Mouse (Mus musculus) T-helper 17 cell (primary cell): ENCODE data around the gene M6pr.
"Not testable (repeated sequence)": the region's sequence is repeated elsewhere in the genome, so short reads cannot be mapped to it uniquely, and the experiment has no call there.

Experiments used
- in situ Hi-C, 2 experiments: fragments of 300-600 bp; cut with MboI, MseI; formaldehyde crosslinking; loops; 1 replicate in 1 of 2; 2 replicates in 1 of 2; pipeline ENCODE4 v1.15.1; 2025; ENCODE audit warnings: high pct_unique_total_duplicates in 2 of 2

The M6pr gene

GRCm38 (mm10) chr6:122339648-122340341 is 31.3 kb downstream of the M6pr start:
- in situ Hi-C loops, result no loop called here

- in situ Hi-C loops, result no loop called here
Measured at GRCm38 (mm10) chr6:122340349-122341000, 32.0 kb downstream of the M6pr start, which contains the start of gene Phc1. Gene Phc1 (minus strand): TSS chr6:122340561.

- in situ Hi-C loops, result no loop called here
Measured at GRCm38 (mm10) chr6:122341038-122341810, 32.7 kb downstream of the M6pr start.

GRCm38 (mm10) chr6:122342125-122342524 is 33.6 kb downstream of the M6pr start:
- in situ Hi-C loops, result no loop called here

GRCm38 (mm10) chr6:122343719-122344118 is 35.2 kb downstream of the M6pr start:
- in situ Hi-C loops, result no loop called here

GRCm38 (mm10) chr6:122344386-122345116 is 36.0 kb downstream of the M6pr start:
- in situ Hi-C loops, result no loop called here

GRCm38 (mm10) chr6:122345731-122346130 is 37.2 kb downstream of the M6pr start:
- in situ Hi-C loops, result no loop called here

GRCm38 (mm10) chr6:122346399-122346798 is 37.9 kb downstream of the M6pr start:
- in situ Hi-C loops, result no loop called here

- in situ Hi-C loops, result not testable (repeated sequence)
Measured at GRCm38 (mm10) chr6:122347326-122347725, 38.8 kb downstream of the M6pr start.

- in situ Hi-C loops, result no loop called here
Measured at GRCm38 (mm10) chr6:122355909-122356308, 47.4 kb downstream of the M6pr start.

GRCm38 (mm10) chr6:122357089-122357488 is 48.6 kb downstream of the M6pr start:
- in situ Hi-C loops, result no loop called here

- in situ Hi-C loops, result no loop called here
Measured at GRCm38 (mm10) chr6:122365706-122366105, 57.2 kb downstream of the M6pr start.

GRCm38 (mm10) chr6:122366287-122366686 is 57.8 kb downstream of the M6pr start:
- in situ Hi-C loops, result no loop called here

GRCm38 (mm10) chr6:122366976-122367375 is 58.5 kb downstream of the M6pr start:
- in situ Hi-C loops, result no loop called here
